Mouse (Mus musculus) heart, embryonic 12.5 days (tissue): ENCODE data around the gene Tnpo1. TPM values are rescaled to one million over a fixed set of nuclear protein-coding genes. Genes with fewer than 3 reads are reported as not detected.

Source experiments
- ATAC-seq: fragments of 200-750 bp; cut with Nextera tagmentation; 2 replicates; pipeline ENCODE4 v1.8.0; 2017; ENCODE audit warnings: moderate TSS enrichment, moderate library complexity; ENCODE audit not compliant: insufficient number of reproducible peaks, low FRiP score
- H3K27ac ChIP-seq: fragments of 300-500 bp; sonication (generic); 2 replicates; pipeline ENCODE4 v1.5.1; 2016; ENCODE audit warnings: mild to moderate bottlenecking, moderate library complexity; ENCODE audit not compliant: poor library complexity, severe bottlenecking
- H3K27me3 ChIP-seq: fragments of 300-500 bp; sonication (generic); replicated peaks from 2 replicates; pipeline ENCODE4 v1.6.1; 2016; ENCODE audit warnings: mild to moderate bottlenecking, moderate library complexity
- H3K36me3 ChIP-seq: fragments of 300-500 bp; sonication (generic); 2 replicates; pipeline ENCODE4 v1.6.1; 2016; ENCODE audit warnings: mild to moderate bottlenecking, moderate library complexity
- H3K4me1 ChIP-seq: fragments of 300-500 bp; sonication (generic); replicated peaks from 2 replicates; pipeline ENCODE4 v1.6.1; 2016; ENCODE audit warnings: mild to moderate bottlenecking
- H3K4me2 ChIP-seq: fragments of 300-500 bp; sonication (generic); 2 replicates; pipeline ENCODE4 v1.6.1; 2016; ENCODE audit warnings: mild to moderate bottlenecking, moderate library complexity
- H3K4me3 ChIP-seq: fragments of 300-500 bp; sonication (generic); 2 replicates; pipeline ENCODE4 v1.5.1; 2016; ENCODE audit warnings: mild to moderate bottlenecking
- H3K9ac ChIP-seq: fragments of 300-500 bp; sonication (generic); 2 replicates; pipeline ENCODE4 v1.6.1; 2016; ENCODE audit warnings: mild to moderate bottlenecking, moderate library complexity
- H3K9me3 ChIP-seq: fragments of 300-500 bp; sonication (generic); replicated peaks from 2 replicates; pipeline ENCODE4 v1.6.1; 2016; ENCODE audit warnings: mild to moderate bottlenecking, moderate library complexity
- WGBS: fragments of 180-500 bp; shearing (Covaris S2); methylation state at CpG from one replicate; pipeline ENCODE4 v1.1.7; 2016; 5-methylcytosine and 5-hydroxymethylcytosine counted together
- polyA plus RNA-seq: library from polyadenylated mRNA; unstranded; fragments of >200 nt; fragmentation: Nextera tagmentation; extraction: Ambion mirVana; gene quantifications from 2 replicates; pipeline ENCODE4 v1.2.1, GENCODE M21; 2016

Gene Tnpo1
- polyA plus RNA-seq, 1 experiment from 2014 or later: 54.1 TPM

- Histone ChIP-seq H3K4me2 (no peak overlapping the region), H3K9ac (no peak overlapping the region), H3K9me3 (no peaks in the 10 kb centered on the region), H3K27ac (no peak overlapping the region), H3K36me3 (peaks cover 7% of the 10 kb centered on the region; the same call in 1 of the 2 replicates), H3K4me3 (no peak overlapping the region), H3K27me3 (no peaks in the 10 kb centered on the region), H3K4me1 (peaks cover 40% of the 10 kb centered on the region)
- no peak for ATAC-seq
- 53% methylated on average over 8 of the region's 8 CpGs for WGBS
Measured at GRCm38 (mm10) chr13:98912602-98913001, 13.6 kb downstream of the Tnpo1 start.

- Histone ChIP-seq H3K4me2 (no peak overlapping the region), H3K27ac (no peak overlapping the region), H3K9ac (no peak overlapping the region), H3K4me3 (no peak overlapping the region), H3K36me3 (peaks cover 6% of the 10 kb centered on the region; the same call in 1 of the 2 replicates), H3K27me3 (no peaks in the 10 kb centered on the region), H3K9me3 (no peaks in the 10 kb centered on the region), H3K4me1 (peaks cover 40% of the 10 kb centered on the region)
- 72% methylated on average over 3 of the region's 3 CpGs for WGBS
- ATAC-seq: no peak
Measured at GRCm38 (mm10) chr13:98910801-98911200, 15.4 kb downstream of the Tnpo1 start.

DNA sequence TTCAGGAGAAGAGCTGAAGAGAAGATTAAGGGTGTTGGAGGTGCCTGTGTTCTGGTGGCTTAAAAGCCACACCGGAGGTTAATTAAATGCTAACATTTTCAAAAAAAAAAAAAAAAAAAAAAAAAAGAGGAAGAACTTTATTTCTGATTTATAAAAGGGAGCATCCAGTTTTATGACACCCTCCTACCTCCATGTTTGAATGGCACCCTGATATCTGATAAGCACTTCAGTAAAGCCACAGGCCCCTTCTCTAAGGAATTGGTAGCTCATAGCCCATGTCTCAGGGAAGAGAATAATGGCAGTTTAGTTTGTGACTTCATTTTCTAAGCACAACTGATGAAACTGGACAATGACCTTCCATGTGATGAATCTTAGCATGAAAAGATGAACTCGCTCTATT, 21.6 kb downstream of the Tnpo1 start:
- H3K9me3 ChIP-seq: peaks cover 7% of the 10 kb centered on the region; the same call in 1 of the 2 replicates
- no peaks in the 10 kb centered on the region for H3K27me3 ChIP-seq
- H3K4me1 ChIP-seq: peaks cover 7% of the 10 kb centered on the region
- H3K9ac ChIP-seq: no peak overlapping the region
- H3K27ac ChIP-seq: no peak overlapping the region
- no peak overlapping the region for H3K4me2 ChIP-seq
- no peak for ATAC-seq
- H3K4me3 ChIP-seq: no peak overlapping the region
- H3K36me3 ChIP-seq: peaks cover 37% of the 10 kb centered on the region
- 96% methylated on average over 2 of the region's 2 CpGs for WGBS

DNA sequence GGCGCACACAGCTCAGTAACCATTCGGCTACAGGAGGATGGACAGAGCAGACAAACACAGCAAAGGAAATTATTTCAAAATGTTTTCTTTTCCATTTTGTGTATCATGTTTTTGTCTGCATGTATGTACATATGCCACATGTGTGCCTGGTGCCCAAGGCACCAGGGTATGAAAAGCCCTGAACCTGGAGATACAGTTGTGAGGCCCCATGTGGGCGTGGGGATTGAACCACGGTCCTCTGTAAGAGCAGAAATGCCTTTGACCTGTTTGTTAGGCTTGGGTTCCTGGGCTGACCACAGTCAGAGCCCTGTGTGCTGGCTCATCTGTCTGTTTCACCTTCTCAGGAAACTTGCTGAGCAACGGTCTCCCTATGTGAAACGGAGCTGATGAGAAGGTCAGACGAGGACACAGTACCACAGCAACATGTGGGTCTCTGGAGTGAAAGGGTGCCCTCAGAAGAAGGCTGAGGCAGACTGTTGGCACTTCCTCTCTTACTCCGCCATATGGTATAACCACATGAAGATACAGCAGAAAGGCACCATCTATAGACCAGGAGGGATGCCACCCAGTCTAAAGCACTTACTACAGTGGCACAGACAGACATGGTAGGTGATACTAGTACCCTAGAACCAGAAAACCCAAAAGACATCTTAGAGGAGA, 23.7 kb downstream of the Tnpo1 start:
- WGBS: 94% methylated on average over 8 of the region's 8 CpGs
- ATAC-seq: no peak
- Histone ChIP-seq H3K9me3 (peaks cover 7% of the 10 kb centered on the region; the same call in 1 of the 2 replicates), H3K27me3 (no peaks in the 10 kb centered on the region), H3K4me1 (0 out of 2 replicates have a peak, but pooled peaks cover 5% of the 10 kb centered on the region), H3K4me2 (no peak overlapping the region), H3K27ac (no peak overlapping the region), H3K36me3 (peaks cover 37% of the 10 kb centered on the region), H3K9ac (no peak overlapping the region), H3K4me3 (no peak overlapping the region)

- no peaks in the 10 kb centered on the region for H3K27me3 ChIP-seq
- H3K36me3 ChIP-seq: peaks cover 20% of the 10 kb centered on the region
- peaks cover 3% of the 10 kb centered on the region; the same call in 1 of the 2 replicates for H3K9me3 ChIP-seq
- H3K27ac ChIP-seq: no peak overlapping the region
- no peak overlapping the region for H3K4me2 ChIP-seq
- H3K4me1 ChIP-seq: peaks cover 8% of the 10 kb centered on the region; the same call in 1 of the 2 replicates
- H3K4me3 ChIP-seq: no peak overlapping the region
- WGBS: 86% methylated on average over 3 of the region's 3 CpGs
- no peak overlapping the region for H3K9ac ChIP-seq
- no peak for ATAC-seq
Measured at GRCm38 (mm10) chr13:98899550-98899949, 26.6 kb downstream of the Tnpo1 start.

- no peak overlapping the region for H3K4me2 ChIP-seq
- no peaks in the 10 kb centered on the region for H3K27me3 ChIP-seq
- no peaks in the 10 kb centered on the region for H3K9me3 ChIP-seq
- H3K36me3 ChIP-seq: peaks cover 5% of the 10 kb centered on the region
- no peak overlapping the region for H3K9ac ChIP-seq
- H3K4me3 ChIP-seq: no peak overlapping the region
- ATAC-seq: no peak
- H3K4me1 ChIP-seq: peaks cover 21% of the 10 kb centered on the region
- 81% methylated on average over 5 of the region's 5 CpGs for WGBS
- H3K27ac ChIP-seq: no peak overlapping the region
Measured at GRCm38 (mm10) chr13:98897577-98897976, 28.6 kb downstream of the Tnpo1 start.

GRCm38 (mm10) chr13:98896434-98897126, 29.6 kb downstream of the Tnpo1 start:
- H3K4me3 ChIP-seq: no peak overlapping the region
- no peaks in the 10 kb centered on the region for H3K9me3 ChIP-seq
- ATAC-seq: no peak
- H3K36me3 ChIP-seq: no peaks in the 10 kb centered on the region
- no peaks in the 10 kb centered on the region for H3K27me3 ChIP-seq
- H3K4me2 ChIP-seq: no peak overlapping the region
- 67% methylated on average over 7 of the region's 7 CpGs for WGBS
- H3K27ac ChIP-seq: no peak overlapping the region
- H3K9ac ChIP-seq: no peak overlapping the region
- peaks cover 21% of the 10 kb centered on the region for H3K4me1 ChIP-seq

- no peak overlapping the region for H3K4me2 ChIP-seq
- WGBS: 86% methylated on average over 4 of the region's 4 CpGs
- H3K4me1 ChIP-seq: peaks cover 23% of the 10 kb centered on the region
- no peaks in the 10 kb centered on the region for H3K36me3 ChIP-seq
- no peaks in the 10 kb centered on the region for H3K9me3 ChIP-seq
- ATAC-seq: no peak
- H3K27ac ChIP-seq: no peak overlapping the region
- no peak overlapping the region for H3K9ac ChIP-seq
- H3K27me3 ChIP-seq: no peaks in the 10 kb centered on the region
- H3K4me3 ChIP-seq: no peak overlapping the region
Measured at GRCm38 (mm10) chr13:98896013-98896412, 30.2 kb downstream of the Tnpo1 start.

GRCm38 (mm10) chr13:98894900-98895299, 31.3 kb downstream of the Tnpo1 start:
- Histone ChIP-seq H3K27me3 (no peaks in the 10 kb centered on the region), H3K9ac (no peak overlapping the region), H3K4me2 (no peak overlapping the region), H3K36me3 (no peaks in the 10 kb centered on the region), H3K27ac (no peak overlapping the region), H3K4me3 (no peak overlapping the region), H3K4me1 (peaks cover 26% of the 10 kb centered on the region), H3K9me3 (no peaks in the 10 kb centered on the region)
- no peak for ATAC-seq
- 73% methylated on average over 2 of the region's 2 CpGs for WGBS

- Histone ChIP-seq H3K27me3 (no peaks in the 10 kb centered on the region), H3K27ac (no peak overlapping the region), H3K9ac (0 out of 2 replicates have a peak overlapping the region, but pooled peaks have one; percentile 14), H3K4me1 (peaks cover 38% of the 10 kb centered on the region), H3K4me2 (peak overlapping the region; percentile 52), H3K36me3 (peaks cover 19% of the 10 kb centered on the region), H3K9me3 (no peaks in the 10 kb centered on the region), H3K4me3 (peak overlapping the region; percentile 5; the same call in 1 of the 2 replicates)
- WGBS: 27% methylated on average over 8 of the region's 8 CpGs
- no peak for ATAC-seq
Measured at GRCm38 (mm10) chr13:98891443-98891842, 34.7 kb downstream of the Tnpo1 start.

DNA sequence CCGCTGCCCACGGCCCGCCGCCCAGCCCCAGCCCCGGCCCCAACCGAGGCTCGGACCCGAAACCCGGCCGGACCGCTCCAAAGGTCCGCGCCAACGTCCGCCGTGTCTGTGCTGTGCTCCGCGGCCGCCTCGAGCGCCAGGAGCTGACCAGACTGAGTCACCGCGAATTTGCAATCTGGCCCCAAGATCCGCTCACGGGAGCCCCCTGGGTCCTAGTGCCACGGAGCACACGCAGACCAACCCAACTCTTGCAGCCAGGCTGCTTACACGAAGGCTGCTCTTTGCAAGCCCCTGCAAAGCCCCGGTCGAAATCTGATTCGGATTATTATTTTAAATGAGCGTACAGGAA, 35.3 kb downstream of the Tnpo1 start:
- H3K4me3 ChIP-seq: peak overlapping the region; percentile 77
- ATAC-seq: peak; percentile 91
- peaks cover 38% of the 10 kb centered on the region for H3K4me1 ChIP-seq
- under 1% methylated on average over 32 of the region's 32 CpGs for WGBS
- peak overlapping the region; percentile 95 for H3K4me2 ChIP-seq
- H3K27ac ChIP-seq: peak overlapping the region; percentile 95
- peaks cover 25% of the 10 kb centered on the region for H3K36me3 ChIP-seq
- no peaks in the 10 kb centered on the region for H3K9me3 ChIP-seq
- H3K27me3 ChIP-seq: no peaks in the 10 kb centered on the region
- peak overlapping the region; percentile 93 for H3K9ac ChIP-seq
